Mouse (Mus musculus) ovary, postnatal 10 days (tissue): ENCODE data around the gene Gm3033.
"Not testable (repeated sequence)": the region's sequence is repeated elsewhere in the genome, so short reads cannot be mapped to it uniquely, and the experiment has no call there.

Experiments
- DNase-seq: peaks from one replicate; pipeline ENCODE4 v3.0.0; 2022; ENCODE audit warnings: low spot score

The Gm3033 gene

DNA sequence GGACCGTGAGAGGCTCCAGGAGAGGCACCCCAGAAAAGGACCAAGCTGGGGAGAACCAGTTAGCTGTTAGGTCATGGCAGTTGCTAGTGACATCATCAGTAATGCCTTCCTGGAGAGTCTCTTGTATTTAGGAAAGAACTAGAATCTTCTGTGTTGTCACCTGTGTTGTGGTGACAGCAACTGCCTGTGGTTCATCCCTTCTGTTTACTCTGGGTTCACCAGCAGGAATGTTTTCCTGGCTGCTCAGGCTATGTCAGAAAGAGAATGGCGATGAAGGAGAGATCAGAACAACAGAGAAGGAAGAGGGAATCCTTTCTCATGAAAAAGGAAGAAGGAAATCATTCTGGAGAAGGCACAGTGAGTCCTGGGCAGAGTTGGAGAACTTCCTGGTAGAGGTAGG lies at the start of gene Gm3033:
TSS of gene Gm3033 (plus strand) at position 301 of the 400 bp plus-strand sequence.
- not testable (repeated sequence) for DNase-seq

DNA sequence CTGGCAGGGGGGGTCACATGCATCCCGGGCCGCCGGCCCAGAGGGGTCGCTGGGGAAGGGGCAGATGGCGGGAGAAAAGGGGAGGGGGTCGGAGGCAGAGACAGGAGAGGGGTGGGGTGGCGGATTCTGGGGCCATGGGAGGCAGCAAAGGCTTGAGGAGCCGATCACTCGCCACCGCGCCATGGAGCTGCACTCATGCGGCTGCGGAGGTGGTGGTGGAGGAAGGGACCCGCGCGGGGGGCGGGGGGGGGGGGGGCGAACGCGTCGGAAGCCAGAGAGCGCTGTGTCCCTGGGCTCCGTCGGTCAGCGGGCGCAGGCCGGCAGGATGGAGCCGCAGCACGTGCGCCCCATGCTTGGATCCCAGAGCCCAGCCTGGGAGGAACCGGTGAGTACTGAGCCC lies 36.3 kb upstream of the Gm3033 start, which contains the start of gene Gm3002:
TSS of gene Gm3002 (plus strand) at position 301 of the 400 bp plus-strand sequence.
- DNase-seq, result not testable (repeated sequence)

DNA sequence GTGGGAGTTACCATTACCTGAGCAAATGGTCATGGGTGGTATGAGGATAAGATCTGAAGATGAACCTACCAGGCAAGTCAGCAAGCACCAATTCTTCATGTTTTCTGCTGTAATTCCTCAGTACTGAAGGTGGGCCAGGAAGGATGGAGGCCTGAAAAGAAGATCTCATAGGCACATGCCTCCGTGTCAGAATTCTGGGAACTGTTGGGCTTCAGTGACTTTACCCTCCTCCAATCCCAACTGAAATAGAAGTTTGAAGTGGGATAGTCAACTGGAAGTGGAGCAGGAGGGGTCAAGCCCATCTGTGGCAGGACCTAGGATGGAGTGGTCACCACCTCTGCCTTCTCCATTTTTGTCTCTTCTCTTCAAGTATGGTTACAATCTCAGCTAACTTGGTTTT lies 37.8 kb downstream of the Gm3033 start, which contains the start of gene Gm2916:
TSS of gene Gm2916 (plus strand) at position 301 of the 400 bp plus-strand sequence.
- DNase-seq, result not testable (repeated sequence)
